Mouse (Mus musculus): ENCODE measurements around the gene Zfp646.
"Not testable (repeated sequence)": the region's sequence is repeated elsewhere in the genome, so short reads cannot be mapped to it uniquely, and the experiment has no call there.

The Zfp646 gene

DNA sequence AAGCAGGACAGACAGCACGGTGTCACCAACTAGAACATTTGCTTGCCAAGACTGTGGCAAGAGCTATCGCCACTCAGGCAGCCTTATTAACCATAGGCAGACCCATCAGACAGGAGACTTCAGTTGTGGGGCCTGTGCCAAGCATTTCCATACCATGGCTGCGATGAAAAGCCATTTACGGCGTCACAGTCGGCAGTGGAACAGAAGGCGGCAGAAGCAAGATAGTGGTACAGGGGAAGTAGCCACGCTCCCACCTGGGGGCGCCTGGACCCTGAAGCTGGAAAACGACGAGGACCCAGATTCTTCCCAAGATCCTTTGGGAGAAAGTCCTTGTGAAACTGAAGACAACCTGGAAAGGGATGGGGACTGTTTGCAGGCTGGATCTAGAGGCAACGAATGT, 4.4 kb downstream of the Zfp646 start:
- DNase-seq (ENCODE audit: low spot score), result no peak

DNA sequence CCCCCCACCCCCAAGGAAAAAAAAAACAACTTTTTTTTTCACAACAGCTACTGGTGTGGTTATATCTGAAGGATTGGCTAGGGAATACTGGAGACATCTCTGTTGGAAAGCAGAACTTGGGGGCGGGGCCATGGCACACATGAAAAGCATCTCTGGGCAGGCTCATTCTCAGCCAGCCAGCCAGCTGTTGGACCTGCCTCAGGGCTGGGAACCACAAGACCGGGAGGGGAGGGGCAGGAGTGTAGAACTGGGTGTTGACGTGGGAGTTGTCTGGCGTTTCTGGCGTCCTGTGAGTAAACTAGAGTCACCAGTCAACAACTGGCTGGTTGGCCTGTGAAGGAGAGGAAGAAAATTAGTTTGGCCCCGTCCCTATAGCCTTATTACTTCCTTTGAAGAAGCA, 9.9 kb downstream of the Zfp646 start:
- DNase-seq (ENCODE audit: low spot score), result no peak

DNA sequence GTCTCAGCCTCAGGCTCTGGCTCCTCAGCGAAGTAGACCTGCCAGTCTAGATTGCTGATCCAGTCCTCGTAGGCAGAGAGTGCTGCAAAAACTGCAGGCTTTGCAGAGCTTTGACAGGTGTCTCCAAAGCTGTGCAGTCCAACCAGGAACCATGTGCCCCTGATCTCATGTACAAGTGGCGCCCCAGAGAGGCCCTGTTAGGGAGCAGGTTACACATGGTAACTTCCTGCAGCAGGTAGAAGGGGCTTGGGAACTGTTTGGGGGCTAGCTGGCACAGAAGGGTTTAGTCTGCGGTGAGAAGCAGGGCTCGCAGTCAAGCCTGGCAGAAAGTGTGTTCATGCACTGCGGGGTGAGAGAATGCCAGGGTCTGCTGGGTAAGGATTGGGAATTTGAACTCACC, 10.5 kb downstream of the Zfp646 start:
- DNase-seq (ENCODE audit: low spot score), result no peak

DNA sequence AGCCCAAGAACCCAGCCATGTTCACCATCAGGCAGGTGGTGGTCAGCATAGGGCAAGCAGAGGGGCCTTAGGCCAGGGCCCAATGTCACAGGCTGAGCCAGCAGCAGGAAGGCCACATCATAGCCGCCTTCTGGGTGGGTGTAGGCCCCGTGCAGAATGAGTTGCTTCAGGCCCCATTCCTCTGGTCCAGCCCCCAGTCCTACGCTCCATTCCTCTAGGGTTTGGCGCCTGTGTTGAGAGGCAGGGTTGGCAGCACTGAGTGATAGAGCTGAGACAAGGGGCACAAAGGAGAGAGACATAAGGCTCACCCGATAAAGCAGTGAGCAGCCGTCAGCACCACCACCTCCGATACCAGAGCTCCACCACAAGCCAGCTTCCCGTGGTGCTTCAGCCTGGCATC, 11.2 kb downstream of the Zfp646 start:
- no peak for DNase-seq (ENCODE audit: low spot score)

DNA sequence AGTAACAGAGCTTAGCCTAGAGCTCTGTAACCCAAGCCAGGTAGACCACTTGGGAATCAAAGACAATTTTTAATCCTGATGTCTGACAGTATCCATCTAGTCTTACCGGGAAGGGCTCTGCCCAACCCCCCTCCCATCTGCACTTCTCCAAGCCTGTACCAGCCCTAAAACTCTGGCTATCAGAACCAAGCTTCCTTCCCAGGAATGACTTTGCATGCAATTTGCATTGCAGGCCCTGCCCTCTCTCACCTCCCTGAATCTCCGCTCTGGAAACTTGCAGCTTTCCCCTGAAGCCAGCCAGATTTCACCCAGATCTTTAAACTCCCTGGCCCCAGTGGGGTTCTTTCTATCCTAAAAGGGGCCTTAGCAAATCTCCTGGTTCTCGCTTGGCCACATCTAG, 11.8 kb downstream of the Zfp646 start:
- no peak for DNase-seq (ENCODE audit: low spot score)

DNA sequence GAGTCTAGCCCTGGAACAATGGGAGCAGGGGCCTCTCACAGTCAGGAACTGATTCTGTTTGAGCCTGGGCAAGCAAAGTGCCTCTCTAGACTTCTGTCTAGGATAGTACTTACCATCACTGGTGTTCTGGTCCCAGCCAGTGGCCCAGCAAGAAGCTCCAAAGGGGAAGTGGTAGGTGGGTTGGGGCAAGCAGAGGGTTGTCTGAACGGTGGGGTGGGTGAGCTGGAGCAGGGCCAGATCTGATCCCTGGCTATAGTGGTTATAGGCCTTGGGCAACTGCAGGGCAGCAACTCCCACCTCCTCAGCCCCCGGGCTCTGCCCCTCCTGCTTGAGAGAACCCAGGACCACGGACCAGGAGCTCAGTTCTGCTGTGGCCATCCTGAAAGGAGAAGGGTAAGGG, 12.8 kb downstream of the Zfp646 start:
- DNase-seq (ENCODE audit: low spot score), result no peak

DNA sequence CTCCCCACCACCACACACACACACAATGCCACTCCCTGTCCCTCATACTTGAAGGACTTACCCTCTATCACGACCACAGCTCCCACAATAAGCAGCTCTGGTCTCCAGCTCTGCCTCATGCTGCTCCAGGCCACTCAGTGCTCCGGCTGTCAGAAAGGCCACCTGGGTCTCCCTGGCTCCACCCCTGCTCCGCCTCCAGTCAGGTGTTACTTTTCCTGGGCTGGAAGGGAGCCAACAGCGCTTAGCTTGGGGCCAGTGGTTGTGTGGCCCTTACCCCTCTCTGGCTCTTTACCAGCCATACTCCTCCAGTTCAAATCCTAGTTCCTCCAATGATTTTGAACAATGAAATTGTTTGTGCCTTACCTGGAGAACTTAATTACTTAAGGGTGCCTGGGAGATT, 14.8 kb downstream of the Zfp646 start, which contains the start of gene Prss53:
Gene Prss53 (minus strand): TSS at position 173 of the 400 bp plus-strand sequence.
- no peak for DNase-seq (ENCODE audit: low spot score)

DNA sequence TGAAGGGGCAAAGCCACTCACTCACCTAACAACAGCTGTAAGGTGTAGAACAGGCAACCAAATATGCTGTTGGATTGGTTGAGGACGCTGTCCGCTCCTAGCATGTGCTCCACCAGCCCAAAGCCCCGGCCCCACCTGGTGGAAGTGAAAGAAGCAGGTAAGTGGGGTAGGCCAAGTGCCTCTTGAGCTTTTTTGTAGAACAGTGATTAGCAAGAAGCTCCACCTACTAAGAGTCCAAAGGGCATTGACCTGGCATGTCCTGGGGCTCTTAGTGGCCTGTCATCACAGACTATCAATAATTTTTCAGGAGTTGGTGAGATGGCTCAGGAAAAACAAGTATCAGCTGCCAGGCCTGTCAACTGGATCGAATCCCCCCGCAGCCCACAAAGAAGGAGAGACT, 18.5 kb downstream of the Zfp646 start:
- no peak for DNase-seq (ENCODE audit: low spot score)

DNA sequence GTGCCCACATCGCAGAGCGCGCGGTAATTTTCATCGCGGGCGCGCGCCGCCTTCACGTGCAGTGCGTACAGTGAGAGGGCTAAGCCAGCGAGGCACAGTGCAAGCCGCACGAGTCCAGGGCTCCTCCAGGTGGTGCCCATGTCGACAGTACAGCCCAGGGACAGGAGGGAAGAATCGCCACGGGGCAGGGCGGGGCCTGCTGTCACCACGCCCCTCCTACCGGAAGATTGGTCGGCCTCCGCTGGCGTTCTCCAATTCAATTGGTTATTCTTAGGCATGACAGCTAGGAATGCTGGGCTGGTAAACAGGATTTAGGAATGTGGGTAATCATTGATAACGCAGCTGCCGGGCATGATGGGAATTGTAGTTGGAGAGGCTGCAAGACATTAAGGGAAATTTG, 19.4 kb downstream of the Zfp646 start, which contains the start of the genes Gm21974 and Vkorc1:
Gene Gm21974 (minus strand): TSS at position 13 of the 400 bp plus-strand sequence.
Gene Vkorc1 (minus strand): TSS at position 176 of the 400 bp plus-strand sequence.
- peak; percentile 87 for DNase-seq (ENCODE audit: low spot score)

DNA sequence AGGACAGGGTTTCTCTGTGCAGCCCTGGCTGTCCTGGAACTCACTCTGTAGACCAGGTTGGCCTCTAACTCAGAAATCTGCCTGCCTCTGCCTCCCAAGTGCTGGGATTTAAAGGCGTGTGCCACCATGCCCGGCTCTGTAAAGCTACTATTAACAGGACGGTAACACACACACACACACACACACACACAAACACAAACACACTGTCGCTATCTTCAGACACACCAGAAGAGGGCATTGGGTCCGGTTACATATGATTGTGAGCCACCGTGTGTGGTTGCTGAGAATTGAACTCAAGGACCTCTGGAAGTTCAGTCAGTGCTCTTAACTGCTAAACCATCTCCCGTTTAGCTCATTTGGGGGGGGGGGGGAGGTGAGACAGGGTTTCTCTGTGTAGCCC, 19.9 kb downstream of the Zfp646 start:
- not testable (repeated sequence) for DNase-seq (ENCODE audit: low spot score)

DNA sequence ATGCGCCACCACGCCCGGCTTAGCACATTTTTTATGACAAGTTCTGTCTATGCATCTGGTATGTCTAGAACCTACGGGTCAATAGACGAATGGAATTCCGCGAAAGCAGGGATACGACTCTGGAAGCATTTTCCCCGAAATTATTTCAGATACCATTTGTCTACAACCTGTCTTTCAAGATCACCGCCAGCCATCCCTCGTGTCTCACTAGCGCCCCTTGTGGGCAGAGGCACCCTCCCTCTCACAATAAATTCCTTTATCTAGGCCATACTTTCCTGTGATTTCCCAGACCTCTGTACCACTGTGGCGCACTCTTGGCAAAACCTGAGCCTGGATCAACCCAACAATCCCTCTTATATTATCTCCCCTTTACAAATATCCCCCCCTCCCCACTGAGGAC, 20.4 kb downstream of the Zfp646 start:
- DNase-seq (ENCODE audit: low spot score), result peak; percentile 65

DNA sequence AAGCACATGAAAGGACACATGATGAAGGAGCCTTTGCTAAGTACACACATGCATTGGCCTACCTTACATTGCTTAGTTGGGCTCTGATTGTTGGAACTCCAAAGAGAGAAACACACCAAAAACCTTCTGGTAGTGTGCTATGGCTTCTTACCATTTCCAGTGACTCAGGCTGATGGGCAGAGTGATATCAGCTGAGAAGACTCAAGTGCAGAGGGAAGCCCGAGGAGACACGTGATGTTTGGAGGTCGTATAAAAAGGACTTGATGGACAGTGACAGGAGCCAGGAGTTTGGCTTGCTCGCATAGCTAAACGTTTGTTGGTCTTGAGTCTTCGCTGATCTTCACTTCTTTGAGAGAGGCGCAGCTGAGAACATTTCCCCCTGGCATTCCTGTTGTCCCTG, 21.5 kb downstream of the Zfp646 start:
- no peak for DNase-seq (ENCODE audit: low spot score)

DNA sequence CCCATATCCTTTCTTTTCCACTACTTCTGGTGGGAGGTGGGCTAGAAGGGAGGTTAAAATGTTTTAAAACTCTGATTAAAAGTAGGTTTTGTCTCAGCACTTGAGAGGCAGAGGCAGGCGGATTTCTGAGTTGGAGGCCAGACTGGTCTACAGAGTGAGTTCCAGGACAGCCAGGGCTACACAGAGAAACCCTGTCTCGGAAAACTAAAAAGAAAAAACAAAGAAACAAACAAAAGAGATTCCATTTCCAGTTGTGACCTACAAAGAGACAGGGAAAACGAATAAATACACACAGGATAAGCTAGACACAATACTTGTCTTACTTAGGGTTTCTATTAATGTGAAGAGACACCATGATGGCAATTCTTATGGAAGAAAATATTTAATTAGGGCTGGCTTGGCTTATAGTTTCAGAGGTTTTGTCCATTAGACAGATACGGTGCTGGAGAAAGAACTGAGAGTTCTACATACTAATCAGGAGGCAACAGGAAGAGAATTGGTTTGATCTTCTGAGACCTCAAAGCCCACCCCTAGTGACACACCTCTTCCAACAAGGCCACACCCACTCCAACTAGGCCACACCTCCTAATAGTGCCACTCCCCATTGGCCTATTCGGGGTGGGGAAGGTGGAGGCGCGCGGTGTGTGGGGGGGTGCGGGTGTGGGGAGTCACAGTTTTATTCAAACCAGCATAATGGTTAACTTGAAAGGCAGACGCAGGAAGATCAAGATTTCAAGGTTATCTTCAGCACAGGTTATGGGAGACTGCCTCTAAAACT, 22.3 kb downstream of the Zfp646 start:
- peak; percentile 72 for DNase-seq (ENCODE audit: low spot score)

DNA sequence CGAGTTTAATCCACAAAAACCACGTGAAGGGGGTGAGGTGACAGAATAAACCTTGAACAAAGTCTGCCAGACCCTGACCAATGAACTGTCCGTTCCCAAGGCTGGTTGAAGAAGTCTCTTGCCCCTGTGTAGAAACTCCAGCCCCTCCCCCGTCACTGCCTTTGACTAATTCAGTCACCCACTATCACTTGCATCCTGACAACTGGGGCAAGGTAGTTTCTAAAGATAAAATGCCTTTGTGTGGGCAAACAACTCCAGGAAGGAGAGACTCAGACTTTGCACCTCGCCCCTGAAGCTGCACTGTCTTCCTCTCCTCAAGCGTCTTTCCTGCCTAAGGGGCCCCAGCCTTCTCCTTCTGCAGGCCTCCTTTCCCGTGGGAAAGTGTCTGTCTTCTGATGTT, 24.0 kb downstream of the Zfp646 start:
- DNase-seq (ENCODE audit: low spot score), result no peak

DNA sequence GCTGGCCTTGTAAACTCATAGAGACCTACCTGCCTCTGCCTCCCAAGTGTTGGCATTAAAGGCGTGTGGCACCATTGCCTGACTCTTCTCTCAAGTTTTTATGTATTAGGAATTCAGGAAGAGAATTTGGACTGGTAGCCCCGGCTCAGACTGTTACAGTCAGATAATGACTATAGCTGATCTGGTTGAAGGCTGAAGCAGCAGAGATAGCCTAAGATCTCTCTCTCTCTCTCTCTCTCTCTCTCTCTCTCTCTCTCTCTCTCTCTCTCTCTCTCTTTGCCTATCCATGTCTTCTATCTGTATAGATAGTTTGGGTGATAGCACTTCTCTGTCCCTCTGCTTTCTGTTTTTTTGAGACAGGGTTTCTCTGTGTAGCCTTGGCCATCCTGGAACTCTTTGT, 25.8 kb downstream of the Zfp646 start:
- DNase-seq (ENCODE audit: low spot score), result no peak

DNA sequence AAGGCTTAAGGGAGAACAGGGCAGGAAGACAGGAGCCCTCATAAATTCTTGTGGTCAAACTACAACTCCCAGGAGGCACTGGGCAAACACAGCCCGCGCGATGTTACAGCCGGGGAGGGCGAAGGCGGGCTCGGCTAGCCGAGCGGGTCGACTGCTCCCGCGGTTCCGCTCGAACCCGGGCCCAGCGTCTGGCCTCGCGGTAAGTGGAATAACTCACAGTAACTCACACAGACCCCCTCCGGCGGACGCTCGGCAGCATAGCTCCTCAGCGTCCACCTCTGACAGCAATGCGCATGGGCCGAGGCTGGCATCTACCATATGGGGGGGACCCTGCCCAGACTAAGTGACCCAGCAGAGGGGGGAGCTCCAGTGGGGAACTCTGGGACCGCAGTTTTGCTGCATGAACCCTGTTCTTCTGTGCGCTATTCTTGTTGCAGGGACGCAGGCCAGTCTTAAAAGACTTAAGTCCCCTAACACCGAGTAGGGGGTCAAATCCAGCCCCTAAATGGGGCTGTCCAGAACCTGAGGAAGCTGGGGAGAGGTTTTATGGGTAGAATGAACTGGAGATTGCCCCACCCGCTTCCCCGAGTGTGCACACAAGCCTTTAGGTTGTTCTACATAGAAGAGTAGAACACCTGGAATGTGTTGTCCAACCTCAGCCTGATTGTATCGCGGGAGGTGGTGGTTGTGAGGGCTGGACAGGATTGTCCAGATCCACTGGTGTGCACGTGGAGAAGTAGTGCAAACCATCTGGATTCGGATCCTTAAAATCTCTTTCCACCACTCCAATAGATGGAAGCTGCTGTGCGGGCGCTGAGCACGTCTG, 28.2 kb downstream of the Zfp646 start, which contains the start of gene Bckdk:
Gene Bckdk (plus strand): TSS at position 112 of the 826 bp plus-strand sequence.
- DNase-seq (ENCODE audit: low spot score), result peak; percentile 64

DNA sequence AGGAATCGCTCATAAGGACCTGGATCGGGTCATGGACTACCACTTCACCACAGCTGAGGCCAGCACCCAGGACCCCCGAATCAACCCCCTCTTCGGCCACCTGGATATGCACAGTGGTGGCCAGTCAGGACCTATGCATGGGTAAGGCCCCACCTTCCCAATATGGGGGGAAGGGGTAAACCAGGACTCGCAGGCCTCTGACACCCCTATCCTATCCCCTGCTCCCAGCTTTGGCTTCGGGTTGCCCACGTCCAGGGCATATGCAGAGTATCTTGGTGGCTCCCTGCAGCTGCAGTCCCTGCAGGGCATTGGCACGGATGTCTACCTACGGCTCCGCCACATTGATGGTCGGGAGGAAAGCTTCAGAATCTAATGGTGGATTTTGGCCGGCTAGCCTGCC, 31.9 kb downstream of the Zfp646 start:
- DNase-seq (ENCODE audit: low spot score), result no peak

DNA sequence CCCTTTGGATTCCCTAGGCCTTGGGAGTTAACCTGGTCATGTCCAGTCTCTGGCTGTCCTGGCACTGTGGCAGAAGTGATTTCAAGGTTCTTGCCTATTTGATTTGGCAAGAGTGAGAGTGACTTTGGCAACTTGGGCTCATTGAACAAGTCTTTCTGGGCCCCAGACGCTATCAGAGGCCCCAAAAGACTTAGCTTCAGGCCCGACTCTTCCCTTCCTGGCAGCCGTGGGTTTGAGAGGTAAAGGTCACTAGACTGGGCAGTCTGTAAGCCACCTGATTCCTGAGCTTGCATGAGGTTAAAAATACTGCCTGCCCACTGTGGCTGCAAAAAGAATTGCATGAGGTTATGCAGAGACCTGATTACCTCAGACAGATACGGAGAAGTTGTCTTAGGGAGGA, 32.6 kb downstream of the Zfp646 start:
- no peak for DNase-seq (ENCODE audit: low spot score)

DNA sequence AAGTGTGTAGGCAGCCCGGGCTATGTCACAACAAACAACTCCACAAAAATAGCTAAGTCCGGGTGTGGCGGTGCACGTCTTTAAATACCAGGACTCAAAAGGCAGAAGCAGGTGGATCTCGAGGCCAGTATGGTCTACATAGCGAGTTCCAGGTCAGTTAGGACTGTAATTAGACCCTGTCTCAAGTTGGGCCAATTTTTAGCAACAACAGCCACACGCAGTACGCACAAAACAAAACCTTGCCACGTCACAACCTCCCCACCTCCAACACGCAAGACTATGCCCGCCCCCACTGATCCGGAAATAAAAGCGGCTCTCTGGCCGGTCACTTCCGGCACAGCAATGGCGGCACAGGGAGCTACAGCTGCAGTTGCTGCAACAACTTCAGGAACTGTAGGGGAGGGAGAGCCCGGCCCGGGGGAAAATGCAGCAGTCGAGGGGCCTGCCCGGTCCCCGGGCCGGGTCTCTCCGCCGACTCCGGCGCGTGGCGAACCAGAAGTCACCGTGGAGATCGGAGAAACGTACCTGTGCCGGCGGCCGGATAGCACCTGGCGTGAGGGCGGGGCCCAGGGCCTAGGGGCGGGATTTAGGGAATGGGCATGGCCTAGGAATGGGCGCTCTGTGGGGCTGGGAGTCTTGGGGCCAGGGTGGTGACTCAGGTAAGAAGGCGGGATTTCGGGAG, 36.3 kb downstream of the Zfp646 start, which contains the start of gene Kat8:
Gene Kat8 (plus strand): TSS at position 327 of the 682 bp plus-strand sequence.
- DNase-seq (ENCODE audit: low spot score), result peak; percentile 87

DNA sequence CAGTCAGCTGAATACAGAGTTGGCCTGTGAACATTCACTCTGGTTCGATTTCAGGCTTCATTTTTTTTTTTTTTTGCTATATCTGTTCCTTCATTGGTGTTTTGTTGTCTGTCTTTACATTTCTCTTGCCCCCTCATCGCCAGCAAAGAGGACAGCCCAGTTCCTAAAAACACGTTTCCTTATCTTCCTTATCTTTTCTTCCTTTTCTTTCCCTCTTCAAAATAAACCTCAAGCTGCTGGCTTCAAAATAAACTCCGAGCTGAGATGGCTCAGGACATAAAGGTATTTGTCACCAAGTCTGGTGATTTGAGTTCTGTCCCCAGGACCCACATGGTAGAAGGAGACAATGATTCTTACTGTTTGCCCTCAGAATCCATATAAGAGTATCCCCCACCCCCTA, 36.9 kb downstream of the Zfp646 start:
- no peak for DNase-seq (ENCODE audit: low spot score)

DNA sequence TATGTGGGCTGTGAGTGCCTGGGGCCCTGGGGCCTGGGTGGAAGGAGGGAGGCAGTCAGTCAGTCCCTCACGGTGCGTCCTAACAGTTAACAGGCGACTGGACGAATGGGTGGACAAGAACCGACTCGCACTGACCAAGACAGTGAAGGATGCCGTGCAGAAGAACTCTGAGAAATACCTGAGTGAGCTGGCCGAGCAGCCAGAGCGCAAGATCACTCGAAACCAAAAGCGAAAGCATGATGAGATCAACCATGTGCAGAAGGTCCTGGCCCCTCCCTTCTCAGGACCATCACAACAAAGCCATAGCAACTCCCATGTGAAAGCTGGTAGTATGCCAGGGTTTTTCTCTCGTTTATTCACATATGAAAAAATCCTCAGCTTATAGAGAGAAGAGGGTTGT, 39.3 kb downstream of the Zfp646 start:
- DNase-seq (ENCODE audit: low spot score), result no peak

DNA sequence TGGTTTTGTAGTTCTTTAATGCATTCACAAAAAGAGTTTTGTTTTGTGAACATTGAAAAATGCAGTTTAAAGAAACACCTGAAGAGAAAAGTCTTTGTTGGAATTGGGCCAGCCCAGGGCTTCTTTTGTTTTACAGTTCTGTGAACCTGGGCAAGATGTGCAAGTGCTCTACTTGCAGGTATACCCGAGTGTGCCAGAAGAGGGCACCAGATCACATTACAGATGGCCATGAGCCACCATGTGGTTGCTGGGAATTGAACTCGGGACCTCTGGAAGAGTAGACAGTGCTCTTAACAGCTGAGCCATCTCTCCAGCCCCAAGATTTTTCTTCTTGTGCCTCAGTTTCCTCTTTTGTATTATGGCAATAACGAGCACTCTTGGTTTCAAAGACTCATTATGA, 42.2 kb downstream of the Zfp646 start:
- DNase-seq (ENCODE audit: low spot score), result peak; percentile 65
